Mouse (Mus musculus): ENCODE data around the gene Egln2. TPM values are rescaled to one million over a fixed set of nuclear protein-coding genes. Genes with fewer than 3 reads are reported as not detected.

Egln2 gene
- polyA plus RNA-seq, 1 experiment from 2014 or later, result 94.7 TPM

GRCm38 (mm10) chr7:27168371-27168770 is 1.8 kb upstream of the Egln2 start:
- H3K27ac ChIP-seq (replicated peaks), result no peak overlapping the region
- peaks cover 34% of the 10 kb centered on the region for H3K4me1 ChIP-seq
- no peaks in the 10 kb centered on the region for H3K9me3 ChIP-seq (replicated peaks)
- H3K4me2 ChIP-seq, result no peak overlapping the region
- no peak overlapping the region for H3K9ac ChIP-seq (replicated peaks)
- WGBS, result 92% methylated on average over 5 of the region's 5 CpGs
- ATAC-seq (ENCODE audit: low FRiP score), result no peak
- no peaks in the 10 kb centered on the region for H3K27me3 ChIP-seq (replicated peaks)
- H3K36me3 ChIP-seq, result peaks cover 30% of the 10 kb centered on the region
- H3K4me3 ChIP-seq (replicated peaks), result no peak overlapping the region

GRCm38 (mm10) chr7:27167475-27168094 is 983 bp upstream of the Egln2 start:
- Histone ChIP-seq H3K4me2 (peak overlapping the region; percentile 88), H3K9me3 (replicated peaks) (no peaks in the 10 kb centered on the region), H3K9ac (replicated peaks) (peak overlapping the region; percentile 84), H3K27me3 (replicated peaks) (no peaks in the 10 kb centered on the region), H3K36me3 (peaks cover 22% of the 10 kb centered on the region), H3K4me1 (peaks cover 41% of the 10 kb centered on the region), H3K4me3 (replicated peaks) (peak overlapping the region; percentile 75), H3K27ac (replicated peaks) (peak overlapping the region; percentile 99)
- WGBS, result 71% methylated on average over 11 of the region's 11 CpGs
- no peak for ATAC-seq (ENCODE audit: low FRiP score)

DNA sequence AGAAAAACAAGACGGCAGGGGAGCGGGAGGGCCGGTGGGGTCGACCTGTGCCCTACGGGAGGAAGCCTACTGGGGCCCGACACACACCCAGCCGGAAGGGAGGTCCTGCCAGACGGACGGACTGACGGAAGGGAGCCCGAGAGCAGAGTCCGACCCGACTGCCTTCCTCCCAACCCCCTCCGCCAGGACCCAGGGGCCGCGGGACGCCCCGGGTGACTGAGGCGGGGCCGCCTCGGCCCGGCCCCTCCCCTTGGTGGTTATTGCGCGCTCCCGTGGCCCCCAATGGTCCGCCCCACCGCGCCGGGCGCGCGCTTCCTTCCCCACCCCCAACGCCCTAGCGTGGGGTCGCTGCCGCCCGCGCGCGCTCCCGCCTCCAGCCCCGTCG is 381 bp downstream of the Egln2 start:
- Histone ChIP-seq H3K9me3 (replicated peaks) (no peaks in the 10 kb centered on the region), H3K4me3 (replicated peaks) (peak overlapping the region; percentile 75), H3K4me2 (peak overlapping the region; percentile 88), H3K4me1 (peaks cover 55% of the 10 kb centered on the region), H3K27me3 (replicated peaks) (no peaks in the 10 kb centered on the region), H3K36me3 (peaks cover 15% of the 10 kb centered on the region; the same call in 1 of the 2 replicates), H3K9ac (replicated peaks) (peak overlapping the region; percentile 84), H3K27ac (replicated peaks) (peak overlapping the region; percentile 99)
- ATAC-seq (ENCODE audit: low FRiP score), result peak; percentile 68
- WGBS, result 1% methylated on average over 35 of the region's 43 CpGs

GRCm38 (mm10) chr7:27165696-27166095 is 906 bp downstream of the Egln2 start:
- WGBS, result 1% methylated on average over 8 of the region's 8 CpGs
- peak overlapping the region; percentile 84 for H3K9ac ChIP-seq (replicated peaks)
- no peaks in the 10 kb centered on the region for H3K27me3 ChIP-seq (replicated peaks)
- H3K27ac ChIP-seq (replicated peaks), result peak overlapping the region; percentile 99
- H3K4me3 ChIP-seq (replicated peaks), result peak overlapping the region; percentile 75
- H3K4me2 ChIP-seq, result peak overlapping the region; percentile 88
- H3K36me3 ChIP-seq, result peaks cover 10% of the 10 kb centered on the region; the same call in 1 of the 2 replicates
- peaks cover 60% of the 10 kb centered on the region for H3K4me1 ChIP-seq
- no peaks in the 10 kb centered on the region for H3K9me3 ChIP-seq (replicated peaks)
- ATAC-seq (ENCODE audit: low FRiP score), result no peak

- WGBS, result 66% methylated on average over 23 of the region's 23 CpGs
- no peaks in the 10 kb centered on the region for H3K9me3 ChIP-seq (replicated peaks)
- no peak for ATAC-seq (ENCODE audit: low FRiP score)
- peaks cover 5% of the 10 kb centered on the region; the same call in 1 of the 2 replicates for H3K36me3 ChIP-seq
- peak overlapping the region; percentile 99; the same call in 1 of the 2 replicates for H3K27ac ChIP-seq (replicated peaks)
- H3K9ac ChIP-seq (replicated peaks), result peak overlapping the region; percentile 84
- peak overlapping the region; percentile 75 for H3K4me3 ChIP-seq (replicated peaks)
- no peaks in the 10 kb centered on the region for H3K27me3 ChIP-seq (replicated peaks)
- H3K4me1 ChIP-seq, result peaks cover 66% of the 10 kb centered on the region
- peak overlapping the region; percentile 88 for H3K4me2 ChIP-seq
Observed at GRCm38 (mm10) chr7:27165007-27165655, 1.5 kb downstream of the Egln2 start.

- H3K36me3 ChIP-seq, result peaks cover 9% of the 10 kb centered on the region; the same call in 1 of the 2 replicates
- peaks cover 72% of the 10 kb centered on the region for H3K4me1 ChIP-seq
- H3K4me3 ChIP-seq (replicated peaks), result peak overlapping the region; percentile 75
- H3K9me3 ChIP-seq (replicated peaks), result no peaks in the 10 kb centered on the region
- H3K27ac ChIP-seq (replicated peaks), result no peak overlapping the region
- H3K9ac ChIP-seq (replicated peaks), result peak overlapping the region; percentile 84
- no peak for ATAC-seq (ENCODE audit: low FRiP score)
- H3K4me2 ChIP-seq, result peak overlapping the region; percentile 88
- 84% methylated on average over 33 of the region's 33 CpGs for WGBS
- no peaks in the 10 kb centered on the region for H3K27me3 ChIP-seq (replicated peaks)
Observed at GRCm38 (mm10) chr7:27164112-27164947, 2.3 kb downstream of the Egln2 start.

DNA sequence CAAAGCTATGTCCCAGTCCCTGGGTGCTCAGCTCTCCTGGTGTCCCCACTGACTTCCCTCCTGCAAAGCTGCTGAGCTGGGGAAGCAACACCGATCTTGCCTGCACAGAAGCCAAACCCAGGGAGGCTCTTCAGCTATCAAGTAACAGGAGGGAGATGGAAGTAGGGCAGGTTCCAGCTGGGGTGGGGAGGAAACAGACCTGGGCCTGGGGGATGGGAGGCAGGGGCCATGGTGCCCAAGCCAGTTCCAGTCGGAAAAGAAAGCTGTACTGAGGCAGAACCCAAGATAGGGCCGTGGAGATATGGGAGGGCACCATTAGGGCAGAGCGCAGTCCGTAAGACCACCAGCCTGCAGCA is 3.2 kb downstream of the Egln2 start:
- Histone ChIP-seq H3K4me3 (replicated peaks) (peak overlapping the region; percentile 75), H3K27ac (replicated peaks) (no peak overlapping the region)
- WGBS, result 76% methylated on average over 5 of the region's 5 CpGs

GRCm38 (mm10) chr7:27162780-27163449 is 3.7 kb downstream of the Egln2 start:
- Histone ChIP-seq H3K4me1 (peaks cover 72% of the 10 kb centered on the region), H3K9me3 (replicated peaks) (no peaks in the 10 kb centered on the region), H3K27ac (replicated peaks) (no peak overlapping the region), H3K4me2 (peak overlapping the region; percentile 88), H3K9ac (replicated peaks) (peak overlapping the region; percentile 47), H3K36me3 (peaks cover 22% of the 10 kb centered on the region), H3K4me3 (replicated peaks) (peak overlapping the region; percentile 75; the same call in 1 of the 2 replicates), H3K27me3 (replicated peaks) (no peaks in the 10 kb centered on the region)
- ATAC-seq (ENCODE audit: low FRiP score), result no peak
- 81% methylated on average over 5 of the region's 5 CpGs for WGBS

More for the DNA sequence above, 3.2 kb downstream of the Egln2 start:
- ATAC-seq (ENCODE audit: low FRiP score), result no peak
- Histone ChIP-seq H3K36me3 (peaks cover 17% of the 10 kb centered on the region), H3K9ac (replicated peaks) (peak overlapping the region; percentile 47), H3K27me3 (replicated peaks) (no peaks in the 10 kb centered on the region), H3K4me1 (peaks cover 72% of the 10 kb centered on the region), H3K4me2 (peak overlapping the region; percentile 88), H3K9me3 (replicated peaks) (no peaks in the 10 kb centered on the region)

GRCm38 (mm10) chr7:27161744-27162143 is 4.9 kb downstream of the Egln2 start:
- no peak for ATAC-seq (ENCODE audit: low FRiP score)
- H3K27me3 ChIP-seq (replicated peaks), result no peaks in the 10 kb centered on the region
- H3K4me2 ChIP-seq, result no peak overlapping the region; the same call in 1 of the 2 replicates
- peaks cover 30% of the 10 kb centered on the region for H3K36me3 ChIP-seq
- WGBS, result 89% methylated on average over 4 of the region's 4 CpGs
- peaks cover 64% of the 10 kb centered on the region for H3K4me1 ChIP-seq
- no peaks in the 10 kb centered on the region for H3K9me3 ChIP-seq (replicated peaks)
- H3K9ac ChIP-seq (replicated peaks), result no peak overlapping the region
- H3K27ac ChIP-seq (replicated peaks), result no peak overlapping the region
- no peak overlapping the region for H3K4me3 ChIP-seq (replicated peaks)

- H3K36me3 ChIP-seq, result peaks cover 30% of the 10 kb centered on the region
- H3K27me3 ChIP-seq (replicated peaks), result no peaks in the 10 kb centered on the region
- H3K4me2 ChIP-seq, result no peak overlapping the region
- H3K9ac ChIP-seq (replicated peaks), result no peak overlapping the region
- H3K27ac ChIP-seq (replicated peaks), result no peak overlapping the region
- no peak for ATAC-seq (ENCODE audit: low FRiP score)
- WGBS, result 96% methylated on average over 3 of the region's 3 CpGs
- H3K4me1 ChIP-seq, result peaks cover 64% of the 10 kb centered on the region
- H3K4me3 ChIP-seq (replicated peaks), result no peak overlapping the region
- no peaks in the 10 kb centered on the region for H3K9me3 ChIP-seq (replicated peaks)
Observed at GRCm38 (mm10) chr7:27160921-27161320, 5.7 kb downstream of the Egln2 start.

GRCm38 (mm10) chr7:27159882-27160281 is 6.7 kb downstream of the Egln2 start:
- H3K4me1 ChIP-seq, result peaks cover 54% of the 10 kb centered on the region
- H3K36me3 ChIP-seq, result peaks cover 30% of the 10 kb centered on the region
- peak overlapping the region; percentile 13; the same call in 1 of the 2 replicates for H3K4me2 ChIP-seq
- H3K27me3 ChIP-seq (replicated peaks), result no peaks in the 10 kb centered on the region
- peak; percentile 84 for ATAC-seq (ENCODE audit: low FRiP score)
- no peak overlapping the region for H3K4me3 ChIP-seq (replicated peaks)
- H3K9me3 ChIP-seq (replicated peaks), result no peaks in the 10 kb centered on the region
- no peak overlapping the region for H3K9ac ChIP-seq (replicated peaks)
- 0 out of 2 replicates have a peak overlapping the region, but pooled peaks have one; percentile 18 for H3K27ac ChIP-seq (replicated peaks)
- WGBS, result 10% methylated on average over 8 of the region's 8 CpGs
